Mouse (Mus musculus) megakaryocyte, adult 5-6 weeks (primary cell): ENCODE measurements around the gene Cd5. TPM values are rescaled to one million over a fixed set of nuclear protein-coding genes. Genes with fewer than 3 reads are reported as not detected.

Experiments
- ATAC-seq: 2 replicates; pipeline ENCODE4 v1.8.0; 2016; ENCODE audit warnings: mild to moderate bottlenecking, inconsistent platforms; ENCODE audit not compliant: poor library complexity, severe bottlenecking
- total RNA-seq, 2 experiments: library from RNA; stranded (forward) in 1 of 2; stranded (reverse) in 1 of 2; fragments of 153-499, 151-499 nt in 1 of 2; fragments of 221-1000, 200-1000 nt in 1 of 2; gene quantifications; 2 replicates each; pipeline versions ENCODE4 v1.2.3 to v1.2.4; 2015 to 2017

Gene Cd5
- total RNA-seq, 2 experiments from 2014 or later, result 0.59 to 0.78 TPM

DNA sequence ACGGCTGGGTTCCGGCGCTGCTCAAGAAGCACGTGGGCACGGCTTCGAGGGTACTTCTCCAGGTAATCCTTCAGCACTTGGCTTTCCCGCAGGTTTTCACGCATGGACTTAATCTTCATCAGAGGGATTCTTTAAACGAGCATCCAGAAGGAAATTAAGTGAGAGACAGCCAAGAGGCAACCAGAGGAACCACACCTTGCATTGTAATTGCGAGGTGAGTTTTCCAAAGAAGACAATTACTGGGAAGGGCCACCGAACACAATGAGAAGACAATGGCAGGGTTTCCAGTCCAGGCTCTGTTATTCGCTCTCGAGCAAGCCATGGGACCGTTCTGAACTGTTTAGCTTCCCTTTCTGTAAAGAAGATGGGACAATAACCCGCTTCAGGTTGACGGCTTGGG is 62.1 kb downstream of the Cd5 start:
- ATAC-seq, result no peak

DNA sequence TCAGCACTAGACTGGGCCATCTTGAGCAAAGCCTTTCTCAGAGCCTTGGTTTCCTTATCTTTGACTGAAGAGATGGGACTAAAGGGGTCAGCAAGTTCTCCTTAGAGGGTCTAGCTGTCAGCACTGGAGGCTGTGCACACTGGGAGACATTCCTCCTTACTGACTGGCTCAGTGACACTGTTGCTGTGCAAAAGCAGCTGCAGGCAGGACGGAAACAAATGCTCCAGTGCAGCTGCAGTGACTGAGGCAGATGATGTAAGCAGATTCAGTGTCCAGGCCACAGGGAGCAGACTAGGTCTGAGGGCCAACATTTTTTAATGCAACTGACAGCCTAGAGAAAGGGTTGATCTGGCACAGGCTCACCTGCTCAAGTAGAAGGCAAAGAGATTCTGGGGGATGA is 65.5 kb downstream of the Cd5 start:
- no peak for ATAC-seq

DNA sequence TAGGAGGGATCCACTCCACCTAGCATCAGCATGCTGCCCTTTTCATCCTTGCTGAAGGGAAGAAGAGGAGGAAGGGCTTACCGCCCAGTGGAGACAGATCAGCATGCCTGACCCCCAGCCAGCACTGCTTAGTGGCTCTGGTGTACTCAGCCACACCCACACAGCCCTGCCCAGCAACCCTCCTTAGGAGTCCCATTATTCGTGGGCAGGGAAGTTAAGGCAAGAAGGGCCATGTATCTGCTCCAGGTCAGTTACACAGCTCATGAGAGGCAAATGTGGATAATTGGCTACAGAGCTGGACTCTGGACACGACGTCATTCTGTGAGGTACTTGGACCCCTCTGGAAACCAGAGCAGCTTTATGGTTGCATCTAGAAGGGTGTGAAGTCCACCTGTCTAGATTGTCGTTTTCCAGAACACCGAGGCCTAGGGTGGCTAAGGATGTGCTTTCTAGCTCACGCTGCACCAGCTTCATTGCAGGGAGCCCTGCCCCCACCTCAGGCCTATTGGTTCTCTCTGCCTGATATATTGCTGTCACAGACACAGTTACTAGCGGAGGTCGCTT is 66.9 kb downstream of the Cd5 start:
- ATAC-seq, result no peak

DNA sequence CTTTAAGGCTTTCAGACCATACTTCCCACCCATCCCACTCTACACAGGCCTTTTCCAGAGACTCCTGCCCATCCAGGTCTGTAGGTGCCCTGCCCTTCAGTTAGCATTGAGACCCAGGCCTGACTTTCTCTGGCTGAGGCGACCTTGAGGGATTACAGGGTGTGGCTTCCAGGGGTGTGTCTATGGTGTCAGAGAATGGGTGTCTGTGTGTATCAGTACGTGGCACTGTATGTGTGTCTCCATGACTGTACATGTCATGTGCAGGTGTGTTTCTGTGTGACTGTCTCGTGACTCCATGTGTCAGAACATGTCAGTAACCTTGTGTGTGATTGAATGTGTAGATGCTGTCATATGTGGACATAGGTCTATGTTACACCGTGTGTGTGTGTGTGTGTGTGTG is 67.5 kb downstream of the Cd5 start:
- no peak for ATAC-seq

Other genes with a start within 250 kb of the Cd5 start
- 56.3 and 57.1 TPM in 2 replicates for gene Cpsf7, start 213.7 kb downstream of the Cd5 start, total RNA-seq (2015)
- 35.9 and 42.2 TPM in 2 replicates for gene Cpsf7, start 213.7 kb downstream of the Cd5 start, total RNA-seq (2017)
- gene Sdhaf2, start 212.9 kb downstream of the Cd5 start, total RNA-seq (2015), result 46.9 and 51.5 TPM in 2 replicates
- gene Sdhaf2, start 212.9 kb downstream of the Cd5 start, total RNA-seq (2017), result 54.6 and 55.9 TPM in 2 replicates
- gene Tmem216, start 182.8 kb downstream of the Cd5 start, total RNA-seq (2015), result 19.1 and 27.3 TPM in 2 replicates
- gene Tmem216, start 182.8 kb downstream of the Cd5 start, total RNA-seq (2017), result 16.5 and 18.7 TPM in 2 replicates
- gene Cyb561a3, start 161.8 kb downstream of the Cd5 start, total RNA-seq (2015), result 37.2 and 38.8 TPM in 2 replicates
- gene Cyb561a3, start 161.8 kb downstream of the Cd5 start, total RNA-seq (2017), result 36.1 and 38.3 TPM in 2 replicates
- 14.1 and 16.7 TPM in 2 replicates for gene Tmem138, start 161.6 kb downstream of the Cd5 start, total RNA-seq (2015)
- 2.1 and 4.0 TPM in 2 replicates for gene Tmem138, start 161.6 kb downstream of the Cd5 start, total RNA-seq (2017)
- 45.1 and 49.1 TPM in 2 replicates for gene Ddb1, start 133.7 kb downstream of the Cd5 start, total RNA-seq (2015)
- 156 and 175 TPM in 2 replicates for gene Ddb1, start 133.7 kb downstream of the Cd5 start, total RNA-seq (2017)
- gene Tkfc, start 133.3 kb downstream of the Cd5 start, total RNA-seq (2015), result 4.8 and 5.6 TPM in 2 replicates
- 2.2 and 3.7 TPM in 2 replicates for gene Tkfc, start 133.3 kb downstream of the Cd5 start, total RNA-seq (2017)
- gene Vwce, start 104.8 kb downstream of the Cd5 start, total RNA-seq (2015), result 0.23 TPM in 1 of 2 replicates, not detected in the other
- not detected in 2 replicates for gene Vwce, start 104.8 kb downstream of the Cd5 start, total RNA-seq (2017)
- gene Pga5, start 60.9 kb downstream of the Cd5 start, total RNA-seq (2015), result not detected in 2 replicates
- 0.20 TPM in 1 of 2 replicates, not detected in the other for gene Pga5, start 60.9 kb downstream of the Cd5 start, total RNA-seq (2017)
- 21.9 and 22.5 TPM in 2 replicates for gene Vps37c, start 50.3 kb downstream of the Cd5 start, total RNA-seq (2015)
- 15.2 and 17.8 TPM in 2 replicates for gene Vps37c, start 50.3 kb downstream of the Cd5 start, total RNA-seq (2017)
- gene Cd6, start 91.1 kb upstream of the Cd5 start, total RNA-seq (2015), result 1.0 TPM in 1 of 2 replicates, not detected in the other
- 0.26 and 0.37 TPM in 2 replicates for gene Cd6, start 91.1 kb upstream of the Cd5 start, total RNA-seq (2017)
- 31.4 and 31.6 TPM in 2 replicates for gene Slc15a3, start 100.7 kb upstream of the Cd5 start, total RNA-seq (2015)
- 18.0 and 20.2 TPM in 2 replicates for gene Slc15a3, start 100.7 kb upstream of the Cd5 start, total RNA-seq (2017)
- 0.11 and 0.21 TPM in 2 replicates for gene Tmem132a, start 130.9 kb upstream of the Cd5 start, total RNA-seq (2015)
- gene Tmem132a, start 130.9 kb upstream of the Cd5 start, total RNA-seq (2017), result 0.33 and 0.70 TPM in 2 replicates
- gene Tmem109, start 143.0 kb upstream of the Cd5 start, total RNA-seq (2015), result 76.9 and 81.2 TPM in 2 replicates
- gene Tmem109, start 143.0 kb upstream of the Cd5 start, total RNA-seq (2017), result 74.7 and 80.9 TPM in 2 replicates
- gene Prpf19, start 156.2 kb upstream of the Cd5 start, total RNA-seq (2015), result 34.1 and 36.1 TPM in 2 replicates
- gene Prpf19, start 156.2 kb upstream of the Cd5 start, total RNA-seq (2017), result 69.0 and 76.2 TPM in 2 replicates
- not detected in 2 replicates for gene Zp1, start 181.6 kb upstream of the Cd5 start, total RNA-seq (2015)
- not detected in 2 replicates for gene Zp1, start 181.6 kb upstream of the Cd5 start, total RNA-seq (2017)
- 0.21 TPM in 1 of 2 replicates, not detected in the other for gene Ptgdr2, start 198.2 kb upstream of the Cd5 start, total RNA-seq (2015)
- 0.07 and 0.20 TPM in 2 replicates for gene Ptgdr2, start 198.2 kb upstream of the Cd5 start, total RNA-seq (2017)
- gene Ccdc86, start 210.3 kb upstream of the Cd5 start, total RNA-seq (2015), result 11.1 and 11.3 TPM in 2 replicates
- 10.8 and 16.7 TPM in 2 replicates for gene Ccdc86, start 210.3 kb upstream of the Cd5 start, total RNA-seq (2017)
- gene Ms4a10, start 235.7 kb upstream of the Cd5 start, total RNA-seq (2015), result not detected in 2 replicates
- not detected in 2 replicates for gene Ms4a10, start 235.7 kb upstream of the Cd5 start, total RNA-seq (2017)